7 mouse cellular contexts compared by ENCODE assay signal in the genomic region with DNA sequence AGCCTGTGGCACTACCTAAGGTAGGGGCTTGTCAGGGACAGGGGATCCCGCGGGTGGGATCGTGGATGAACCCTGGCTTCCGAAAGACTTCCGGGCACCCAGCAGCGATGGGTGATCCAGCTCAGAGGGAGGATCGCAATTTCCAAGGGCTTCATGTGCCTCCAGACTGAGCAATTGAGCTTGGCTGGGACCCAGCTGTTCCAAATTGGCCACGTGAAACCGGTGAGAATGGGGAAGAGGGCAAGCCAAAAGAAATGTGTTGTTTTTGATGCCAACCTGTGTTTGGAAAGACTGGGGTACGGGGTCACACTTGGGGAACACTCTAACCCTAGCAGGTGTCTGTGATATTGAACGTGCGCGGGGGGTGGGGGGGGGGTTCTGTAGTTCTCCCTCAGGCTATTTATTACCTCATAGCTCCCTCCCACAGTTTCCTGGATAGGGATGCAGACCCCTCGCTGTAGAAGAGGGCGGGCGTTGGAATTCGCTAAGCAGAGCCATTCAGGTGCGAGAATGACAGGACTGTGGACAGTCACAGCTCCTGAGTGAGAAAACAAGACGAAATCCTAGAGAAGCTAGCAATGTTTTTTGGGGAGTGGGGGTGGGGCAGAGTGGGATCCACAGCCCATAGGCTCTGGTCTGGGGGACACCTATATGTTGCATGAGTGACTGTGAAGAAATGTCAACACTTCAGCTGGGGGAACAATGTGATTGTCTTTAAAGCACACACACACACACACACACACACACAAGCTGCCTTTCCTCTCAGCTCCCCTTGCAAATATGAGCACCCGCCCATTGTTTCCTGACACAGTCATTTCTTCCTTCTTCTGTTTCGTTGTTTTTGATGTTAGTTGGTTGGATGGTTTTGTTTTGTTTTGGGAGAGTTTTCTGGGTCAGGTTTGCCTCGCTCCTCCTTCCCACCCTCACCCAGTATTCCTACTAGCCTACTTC. TPM values are rescaled to one million over a fixed set of nuclear protein-coding genes. Genes with fewer than 3 reads are reported as not detected.
A peak's percentile ranks its signal among the peaks of the same experiment; 100 is the strongest.
DNase-seq lines count a peak whose midpoint lies in the region; ATAC-seq and TF ChIP-seq lines count a peak whose summit lies in the region.

No protein-coding gene starts in this region.

- WGBS in lung, embryonic 15.5 days: 14% methylated on average over 22 of the region's 22 CpGs
- 19% methylated on average over 22 of the region's 22 CpGs for WGBS in limb, embryonic 11.5 days
- 12% methylated on average over 22 of the region's 22 CpGs for WGBS in neural tube, embryonic 13.5 days

- H3K36me3 ChIP-seq in lung, embryonic 15.5 days: no peaks in the 10 kb centered on the region
- no peaks in the 10 kb centered on the region for H3K36me3 ChIP-seq in limb, embryonic 11.5 days (ENCODE audit: control insufficient read depth, insufficient read depth, low read length)
- 0 out of 2 replicates have a peak, but pooled peaks cover 6% of the 10 kb centered on the region for H3K36me3 ChIP-seq in neural tube, embryonic 13.5 days

- ATAC-seq in lung, embryonic 15.5 days (ENCODE audit: borderline replicate concordance, extremely low read depth, low FRiP score, low TSS enrichment): peak; percentile 13; the same call in 1 of the 2 replicates
- peak; percentile 7 for ATAC-seq in granulocyte monocyte progenitor cell, adult 5-6 weeks (replicated peaks; ENCODE audit: poor library complexity, severe bottlenecking)
- ATAC-seq in limb, embryonic 11.5 days (ENCODE audit: insufficient number of reproducible peaks, low FRiP score, low TSS enrichment, low read depth): no peak
- ATAC-seq in neural tube, embryonic 13.5 days (ENCODE audit: low read depth): peak; percentile 62

- no peak for TF ChIP-seq CTCF in bone marrow macrophage, adult 2 months (IDR thresholded peaks at IDR 0.05; ENCODE audit: low read depth, low read length)

- DNase-seq in lung, postnatal 4 days: no peak
- DNase-seq in limb, embryonic 11.5 days (ENCODE audit: low spot score): peak; percentile 37
- no peak for DNase-seq in urinary bladder, postnatal 36 days (ENCODE audit: low spot score in 2 of 2)

- H3K9me3 ChIP-seq in lung, embryonic 15.5 days: no peaks in the 10 kb centered on the region
- H3K9me3 ChIP-seq in limb, embryonic 11.5 days (ENCODE audit: control insufficient read depth, low read length): no peaks in the 10 kb centered on the region
- no peaks in the 10 kb centered on the region for H3K9me3 ChIP-seq in neural tube, embryonic 13.5 days

- TF ChIP-seq POLR2A in bone marrow macrophage, adult 2 months (IDR thresholded peaks at IDR 0.05; ENCODE audit: borderline replicate concordance, low read depth, low read length): no peak

- peaks cover 9% of the 10 kb centered on the region; the same call in 1 of the 2 replicates for H3K27me3 ChIP-seq in lung, embryonic 15.5 days
- peaks cover 20% of the 10 kb centered on the region for H3K27me3 ChIP-seq in limb, embryonic 11.5 days (ENCODE audit: control insufficient read depth, insufficient read depth, low read length)
- peaks cover 9% of the 10 kb centered on the region for H3K27me3 ChIP-seq in neural tube, embryonic 13.5 days

- 0 out of 2 replicates have a peak overlapping the region, but pooled peaks have one; percentile 21 for H3K27ac ChIP-seq in lung, embryonic 15.5 days
- no peak overlapping the region for H3K27ac ChIP-seq in bone marrow macrophage, adult 2 months (ENCODE audit: insufficient read depth, low read depth, low read length)
- H3K27ac ChIP-seq in limb, embryonic 11.5 days (replicated peaks; ENCODE audit: low read depth, low read length): no peak overlapping the region
- peak overlapping the region; percentile 93 for H3K27ac ChIP-seq in neural tube, embryonic 13.5 days (replicated peaks)

- peak overlapping the region; percentile 98 for H3K4me2 ChIP-seq in lung, embryonic 15.5 days
- H3K4me2 ChIP-seq in limb, embryonic 11.5 days (ENCODE audit: low read depth, severe bottlenecking): peak overlapping the region; percentile 99
- H3K4me2 ChIP-seq in neural tube, embryonic 13.5 days: peak overlapping the region; percentile 85

- peaks cover 43% of the 10 kb centered on the region for H3K4me1 ChIP-seq in lung, embryonic 15.5 days
- H3K4me1 ChIP-seq in bone marrow macrophage, adult 2 months (ENCODE audit: control insufficient read depth, insufficient read depth, low read length): peaks cover 19% of the 10 kb centered on the region
- 0 out of 2 replicates have a peak, but pooled peaks cover 6% of the 10 kb centered on the region for H3K4me1 ChIP-seq in limb, embryonic 11.5 days (ENCODE audit: control insufficient read depth, insufficient read depth, low read length)
- peaks cover 65% of the 10 kb centered on the region for H3K4me1 ChIP-seq in neural tube, embryonic 13.5 days (replicated peaks)

- H3K9ac ChIP-seq in lung, embryonic 15.5 days: peak overlapping the region; percentile 46; the same call in 1 of the 2 replicates
- no peak overlapping the region for H3K9ac ChIP-seq in limb, embryonic 11.5 days (ENCODE audit: low read length)
- peak overlapping the region; percentile 81 for H3K9ac ChIP-seq in neural tube, embryonic 13.5 days

- H3K4me3 ChIP-seq in lung, embryonic 15.5 days: peak overlapping the region; percentile 56
- peak overlapping the region; percentile 52 for H3K4me3 ChIP-seq in bone marrow macrophage, adult 2 months (ENCODE audit: insufficient read depth, low read length)
- peak overlapping the region; percentile 52 for H3K4me3 ChIP-seq in limb, embryonic 11.5 days (ENCODE audit: low read depth, low read length)
- peak overlapping the region; percentile 71 for H3K4me3 ChIP-seq in neural tube, embryonic 13.5 days

RNA-seq across cellular contexts. Expression of a gene that starts 57.5 kb away (rescaled TPM):
- 5.1 and 5.4 TPM in 2 replicates for polyA plus RNA-seq in lung, embryonic 15.5 days (2015; fragmentation: Nextera tagmentation; extraction: Ambion mirVana)
- 0.46 and 1.2 TPM in 2 replicates for polyA plus RNA-seq in bone marrow macrophage, adult 2 months (2012; ENCODE audit: insufficient read depth, insufficient read length, missing spikeins)
- 41.1 and 65.7 TPM in 2 replicates for total RNA-seq in granulocyte monocyte progenitor cell, adult 5-6 weeks (2014; fragmentation: Nextera tagmentation)
- total RNA-seq in granulocyte monocyte progenitor cell, adult 5-6 weeks (2017): 27.8 and 33.5 TPM in 2 replicates
- 0.72 and 0.98 TPM in 2 replicates for polyA plus RNA-seq in limb, embryonic 11.5 days (2014; fragmentation: Nextera tagmentation; extraction: Ambion mirVana)
- 20.7 and 21.7 TPM in 2 replicates for polyA plus RNA-seq in neural tube, embryonic 13.5 days (2015; fragmentation: Nextera tagmentation; extraction: Ambion mirVana)

Comparison
In these comparisons a context has a peak if more than half of its experiments do, and no peak if none do; other contexts are left out.
1. H3K27ac ChIP-seq: peak in lung, embryonic 15.5 days (single experiment) and neural tube, embryonic 13.5 days (single experiment); none in bone marrow macrophage, adult 2 months (single experiment) and limb, embryonic 11.5 days (single experiment).
2. Peak in every context shown above with its lines, with median percentiles within 50 percentile points of each other: H3K4me2 ChIP-seq and H3K4me3 ChIP-seq.